Mouse (Mus musculus) layer of hippocampus, adult 6 months (tissue): ENCODE results near the gene Syce3. TPM values are rescaled to one million over a fixed set of nuclear protein-coding genes. Genes with fewer than 3 reads are reported as not detected.

Experiments
- long read RNA-seq, 2 experiments: library from polyadenylated mRNA; unstranded; transcript quantifications; one replicate each; pipeline ENCODE4 v2.0.0; 2019 to 2020
- polyA plus RNA-seq: library from polyadenylated mRNA; unstranded; fragments of <200 nt; fragmentation: Nextera tagmentation; gene quantifications from 2 replicates; pipeline ENCODE4 v1.2.3, GENCODE M21; 2021

Gene Syce3
- polyA plus RNA-seq = not detected in 2 replicates
- long read RNA-seq, experiment 1 = 0 reads
- long read RNA-seq, experiment 2 = 0 reads

GRCm38 (mm10) chr15:89410118-89410517 lies at the start of gene Syce3:
Syce3 (minus strand) TSS chr15:89410503.

GRCm38 (mm10) chr15:89453865-89454478 lies 43.7 kb upstream of the Syce3 start, which contains the start of gene Mapk8ip2:
Mapk8ip2 (plus strand) TSS chr15:89453913.

GRCm38 (mm10) chr15:89429352-89430221 lies 19.3 kb upstream of the Syce3 start, which contains the start of the genes C730034F03Rik, Gm44502 and Chkb:
C730034F03Rik (plus strand) TSS chr15:89429589.
Gm44502 (minus strand) TSS chr15:89429696.
Chkb (minus strand) TSS chr15:89429908.

GRCm38 (mm10) chr15:89425711-89426121 lies 15.4 kb upstream of the Syce3 start, which contains the start of gene Cpt1b:
Cpt1b (minus strand) TSS chr15:89425863.

GRCm38 (mm10) chr15:89384617-89385016 lies 25.7 kb downstream of the Syce3 start, which contains the start of gene Klhdc7b:
Klhdc7b (plus strand) TSS chr15:89384917.

GRCm38 (mm10) chr15:89378831-89379401 lies 31.4 kb downstream of the Syce3 start, which contains the start of gene Odf3b:
Odf3b (minus strand) TSS chr15:89379282.

GRCm38 (mm10) chr15:89376957-89377356 lies 33.3 kb downstream of the Syce3 start, which contains the start of gene Tymp:
Tymp (minus strand) TSS chr15:89377039.

GRCm38 (mm10) chr15:89373762-89374248 lies 36.5 kb downstream of the Syce3 start, which contains the start of gene Sco2:
Sco2 (minus strand) TSS chr15:89373846.

GRCm38 (mm10) chr15:89355241-89356187 lies 54.8 kb downstream of the Syce3 start, which contains the start of the genes Lmf2 and Ncaph2:
Lmf2 (minus strand) TSS chr15:89355659.
Ncaph2 (plus strand) TSS chr15:89355719.

Other genes with a start within 250 kb of the Syce3 start
- gene Plxnb2, start 229.7 kb downstream of the Syce3 start, polyA plus RNA-seq = 17.0 and 24.8 TPM in 2 replicates
- 11.3 and 11.9 TPM in 2 replicates for gene Dennd6b, start 214.0 kb downstream of the Syce3 start, polyA plus RNA-seq
- gene Ppp6r2, start 198.9 kb downstream of the Syce3 start, polyA plus RNA-seq = 91.7 and 92.3 TPM in 2 replicates
- gene Sbf1, start 95.2 kb downstream of the Syce3 start, polyA plus RNA-seq = 100 and 139 TPM in 2 replicates
- not detected in 2 replicates for gene Adm2, start 87.8 kb downstream of the Syce3 start, polyA plus RNA-seq
- gene Miox, start 76.1 kb downstream of the Syce3 start, polyA plus RNA-seq = not detected in 2 replicates
- gene Lmf2, start 54.8 kb downstream of the Syce3 start, polyA plus RNA-seq = 9.0 and 10.3 TPM in 2 replicates
- 68.4 and 73.8 TPM in 2 replicates for gene Ncaph2, start 54.8 kb downstream of the Syce3 start, polyA plus RNA-seq
- 53.7 and 59.4 TPM in 2 replicates for gene Sco2, start 36.7 kb downstream of the Syce3 start, polyA plus RNA-seq
- 5.7 and 7.5 TPM in 2 replicates for gene Tymp, start 33.5 kb downstream of the Syce3 start, polyA plus RNA-seq
- 4.6 and 7.3 TPM in 2 replicates for gene Odf3b, start 31.2 kb downstream of the Syce3 start, polyA plus RNA-seq
- 0.18 and 0.36 TPM in 2 replicates for gene Klhdc7b, start 25.6 kb downstream of the Syce3 start, polyA plus RNA-seq
- 0.16 and 0.46 TPM in 2 replicates for gene Cpt1b, start 15.4 kb upstream of the Syce3 start, polyA plus RNA-seq
- gene C730034F03Rik, start 19.1 kb upstream of the Syce3 start, polyA plus RNA-seq = 2.9 and 3.1 TPM in 2 replicates
- gene Gm44502, start 19.2 kb upstream of the Syce3 start, polyA plus RNA-seq = not detected in 2 replicates
- 26.6 and 31.1 TPM in 2 replicates for gene Chkb, start 19.4 kb upstream of the Syce3 start, polyA plus RNA-seq
- 48.0 and 53.4 TPM in 2 replicates for gene Mapk8ip2, start 43.4 kb upstream of the Syce3 start, polyA plus RNA-seq
- gene Arsa, start 66.9 kb upstream of the Syce3 start, polyA plus RNA-seq = 20.7 and 22.6 TPM in 2 replicates
- gene Shank3, start 89.1 kb upstream of the Syce3 start, polyA plus RNA-seq = 3.9 and 5.5 TPM in 2 replicates
- gene Acr, start 157.8 kb upstream of the Syce3 start, polyA plus RNA-seq = 0.19 TPM in 1 of 2 replicates, not detected in the other
- 16.6 and 19.0 TPM in 2 replicates for gene Rabl2, start 181.4 kb upstream of the Syce3 start, polyA plus RNA-seq